Mouse (Mus musculus) MEL (cell line): ENCODE data around the gene Cyp26a1.

ENCODE experiments used
- CHD1 ChIP-seq: IDR thresholded peaks from 2 replicates; pipeline ENCODE4 v1.6.1; 2012; ENCODE audit warnings: low read depth, mild to moderate bottlenecking, inconsistent platforms, low read length, improper control_type of control experiment
- CHD2 ChIP-seq: IDR thresholded peaks from 2 replicates; pipeline ENCODE4 v1.6.1; 2011; ENCODE audit warnings: low read length, improper control_type of control experiment
- CTCF ChIP-seq, 3 experiments: IDR thresholded peaks in 2 of 3; conservative IDR thresholded peaks in 1 of 3; 2 replicates each; pipeline ENCODE4 v1.5.1; 2011 to 2012; ENCODE audit warnings: low read length in 3 of 3, low read depth in 2 of 3, mild to moderate bottlenecking in 2 of 3, improper control_type of control experiment in 1 of 3, inconsistent platforms in 1 of 3, mixed read lengths in 1 of 3, moderate library complexity in 1 of 3; ENCODE audit not compliant: control insufficient read depth in 1 of 3, insufficient read depth in 1 of 3, poor library complexity in 1 of 3, severe bottlenecking in 1 of 3
- ELF1 ChIP-seq: IDR thresholded peaks from 2 replicates; pipeline ENCODE4 v1.6.1; 2014; ENCODE audit warnings: low read depth, mild to moderate bottlenecking, inconsistent platforms, low read length, improper control_type of control experiment, moderate library complexity
- EP300 ChIP-seq, 2 experiments: IDR thresholded peaks; 2 replicates each; pipeline ENCODE4 v1.6.1; 2011; ENCODE audit warnings: improper control_type of control experiment in 2 of 2, low read length in 2 of 2, low read depth in 1 of 2, mild to moderate bottlenecking in 1 of 2
- KAT2A ChIP-seq: conservative IDR thresholded peaks from 2 replicates; pipeline ENCODE4 v1.6.1; 2012; ENCODE audit warnings: low read depth, low read length, improper control_type of control experiment, inconsistent platforms
- NRF1 ChIP-seq: IDR thresholded peaks from 2 replicates; pipeline ENCODE4 v1.6.1; 2014; ENCODE audit warnings: low read depth, mild to moderate bottlenecking, inconsistent platforms, low read length, improper control_type of control experiment, moderate library complexity; ENCODE audit not compliant: poor library complexity, insufficient read depth, severe bottlenecking
- POLR2A ChIP-seq, 2 experiments: IDR thresholded peaks; 2 replicates each; pipeline ENCODE4 v1.6.1; 2011 to 2012; ENCODE audit warnings: low read length in 2 of 2, mild to moderate bottlenecking in 2 of 2, control low read depth in 1 of 2, improper control_type of control experiment in 1 of 2, low read depth in 1 of 2, moderate library complexity in 1 of 2; ENCODE audit not compliant: control insufficient read depth in 1 of 2, insufficient read depth in 1 of 2, poor library complexity in 1 of 2
- POLR2AphosphoS2 ChIP-seq: IDR thresholded peaks from 2 replicates; pipeline ENCODE4 v1.6.1; 2011; ENCODE audit warnings: low read length, improper control_type of control experiment
- RAD21 ChIP-seq: IDR thresholded peaks from 2 replicates; pipeline ENCODE4 v1.6.1; 2011; ENCODE audit warnings: mild to moderate bottlenecking, low read depth, low read length, improper control_type of control experiment
- TAL1 ChIP-seq: IDR thresholded peaks from 2 replicates; pipeline ENCODE4 v1.6.1; 2012; ENCODE audit warnings: mild to moderate bottlenecking, inconsistent platforms, low read length, moderate library complexity, mixed read lengths
- TCF12 ChIP-seq: IDR thresholded peaks from 2 replicates; pipeline ENCODE4 v1.6.1; 2014; ENCODE audit warnings: low read depth, mild to moderate bottlenecking, inconsistent platforms, low read length, improper control_type of control experiment, moderate library complexity
- USF1 ChIP-seq: IDR thresholded peaks from 2 replicates; pipeline ENCODE4 v1.6.1; 2014; ENCODE audit warnings: low read depth, mild to moderate bottlenecking, inconsistent platforms, low read length, improper control_type of control experiment, moderate library complexity

DNA sequence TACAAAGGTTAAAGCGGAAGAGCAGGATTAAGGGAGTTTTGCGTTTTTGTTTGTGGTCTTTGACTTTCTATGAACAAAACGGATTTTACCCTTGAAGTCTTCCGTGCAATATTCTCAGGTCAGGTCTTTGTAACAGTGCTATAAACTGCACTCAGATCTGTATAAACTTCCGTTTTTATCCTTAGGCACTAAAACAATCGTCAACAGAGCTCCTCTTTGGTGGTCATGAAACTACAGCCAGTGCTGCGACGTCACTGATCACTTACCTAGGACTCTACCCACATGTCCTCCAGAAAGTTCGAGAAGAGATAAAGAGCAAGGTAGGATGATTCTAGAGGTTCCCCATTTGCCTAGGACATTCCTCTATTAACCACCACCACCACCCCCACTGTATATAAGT is 2.1 kb downstream of the Cyp26a1 start:
- TF ChIP-seq USF1: no peak
- TF ChIP-seq CTCF (IDR thresholded peaks at IDR 0.05 in 2 of 3, conservative IDR thresholded peaks at IDR 0.05 in 1 of 3; ENCODE audit: control insufficient read depth in 1 of 3, insufficient read depth in 1 of 3, low read depth in 2 of 3, low read length in 3 of 3, poor library complexity in 1 of 3, severe bottlenecking in 1 of 3): no peak
- no peak for TF ChIP-seq KAT2A
- TF ChIP-seq POLR2A (IDR thresholded peaks at IDR 0.05; ENCODE audit: control insufficient read depth in 1 of 2, insufficient read depth in 1 of 2, low read depth in 1 of 2, low read length in 2 of 2, poor library complexity in 1 of 2): no peak
- no peak for TF ChIP-seq RAD21
- TF ChIP-seq EP300 (IDR thresholded peaks at IDR 0.05; ENCODE audit: low read depth in 1 of 2, low read length in 2 of 2): no peak
- no peak for TF ChIP-seq ELF1
- no peak for TF ChIP-seq CHD2
- TF ChIP-seq TAL1: no peak
- TF ChIP-seq NRF1: no peak
- no peak for TF ChIP-seq CHD1
- TF ChIP-seq TCF12: no peak
- no peak for TF ChIP-seq POLR2AphosphoS2
